Mouse (Mus musculus): ENCODE measurements around the gene Slc25a13.
"Not testable (repeated sequence)": the region's sequence is repeated elsewhere in the genome, so short reads cannot be mapped to it uniquely, and the experiment has no call there.

Slc25a13 gene

DNA sequence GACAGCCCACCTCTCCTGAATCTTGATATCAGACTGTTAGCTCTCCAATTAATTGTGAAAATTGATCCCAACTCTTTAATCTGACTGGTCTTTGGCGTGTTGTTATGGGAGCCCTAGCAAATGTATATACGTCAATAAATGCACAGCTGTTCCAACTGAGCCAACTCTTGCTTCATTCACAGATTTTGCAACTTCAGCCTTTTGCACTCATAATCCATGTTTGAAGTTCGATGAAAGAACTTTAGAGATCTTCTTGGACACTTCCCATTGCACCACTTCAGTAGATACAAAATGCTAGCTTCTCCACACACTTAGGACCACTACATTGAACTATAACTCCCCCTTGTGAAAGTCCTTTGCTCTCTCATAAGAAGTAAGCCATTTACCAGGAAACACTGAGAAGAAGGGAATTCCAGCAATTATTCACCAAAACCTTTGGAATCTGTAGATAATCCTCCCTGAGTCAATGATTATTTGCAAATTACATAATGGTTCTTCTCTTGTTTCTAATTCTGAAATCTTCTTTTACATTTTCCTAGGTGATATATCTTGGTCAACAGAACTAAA is 11.3 kb downstream of the Slc25a13 start:
- in situ Hi-C loops (cut with MboI; ENCODE audit: low sequenced_read_pairs), result no loop called here

DNA sequence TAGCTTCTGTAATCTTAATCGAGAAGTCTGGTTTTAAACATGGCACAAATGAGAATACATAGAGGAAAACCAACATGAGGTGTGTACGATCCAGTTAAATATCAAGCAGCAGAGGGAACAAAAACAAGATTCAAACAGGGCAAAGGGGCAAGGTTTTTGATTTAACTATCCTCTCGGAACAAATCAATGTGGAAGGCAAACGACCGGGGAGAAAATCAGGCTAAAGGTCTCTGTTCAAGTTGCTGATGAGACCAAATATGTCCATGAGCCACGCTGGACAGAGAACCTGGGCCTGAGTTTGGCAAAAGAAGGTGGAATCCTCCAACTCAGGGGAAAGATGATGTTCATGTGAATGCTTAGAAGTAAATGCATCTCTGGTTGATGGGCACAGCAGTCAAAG is 14.5 kb downstream of the Slc25a13 start:
- in situ Hi-C loops (cut with MboI; ENCODE audit: low sequenced_read_pairs), result no loop called here

DNA sequence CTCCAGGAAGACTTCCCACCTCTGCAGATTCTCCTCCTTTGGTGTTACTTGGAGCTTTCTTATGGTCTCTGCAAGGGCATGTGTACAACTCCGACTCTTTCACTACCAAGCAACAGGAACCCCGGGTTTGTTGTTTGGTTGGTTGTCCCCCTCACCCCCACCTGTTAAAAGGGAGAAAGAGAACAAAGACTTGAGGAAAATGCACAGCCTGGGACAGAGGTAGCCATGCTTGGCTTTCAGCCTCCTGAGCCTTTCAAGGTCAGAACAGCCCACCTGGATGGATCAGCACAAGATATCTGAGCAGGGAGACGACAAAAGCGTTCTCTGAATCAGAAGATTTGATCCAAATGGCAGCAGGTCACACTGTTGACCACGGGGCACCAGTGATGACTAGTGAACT is 15.0 kb downstream of the Slc25a13 start:
- in situ Hi-C loops (cut with MboI; ENCODE audit: low sequenced_read_pairs), result no loop called here

DNA sequence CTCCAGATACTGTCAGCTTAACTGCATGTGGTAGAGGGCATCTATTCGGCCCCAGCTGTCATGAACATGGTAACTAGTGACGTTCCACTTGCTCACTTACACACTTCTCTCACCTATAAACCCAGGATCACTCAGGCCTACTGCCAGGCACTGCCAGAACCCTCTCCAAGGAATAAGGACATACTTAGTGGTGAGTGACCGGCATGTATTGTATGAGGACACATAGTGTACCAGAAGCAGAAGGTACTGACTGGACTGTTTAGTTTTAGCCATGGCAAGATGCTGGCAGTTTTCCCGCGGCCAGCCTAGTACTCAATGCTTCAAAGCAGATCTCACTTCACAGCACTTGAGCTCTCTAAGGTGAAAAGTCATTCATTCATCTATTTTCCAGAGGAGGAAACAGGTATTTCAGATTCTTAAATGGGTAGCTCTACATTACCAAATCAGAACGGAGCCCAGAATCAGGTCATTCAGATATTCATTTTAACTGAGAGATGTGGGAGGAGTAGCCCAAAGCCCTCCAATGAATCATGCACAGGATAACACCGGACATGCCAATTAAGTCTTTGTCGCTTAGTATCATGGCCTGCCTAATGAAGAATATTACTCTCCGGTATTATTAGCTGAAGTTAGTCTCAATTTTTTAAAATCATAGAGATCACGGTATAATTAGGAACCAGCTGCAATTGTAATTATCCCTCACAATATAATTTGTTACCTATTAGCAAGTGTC is 17.7 kb downstream of the Slc25a13 start:
- in situ Hi-C loops (cut with MboI; ENCODE audit: low sequenced_read_pairs), result no loop called here

DNA sequence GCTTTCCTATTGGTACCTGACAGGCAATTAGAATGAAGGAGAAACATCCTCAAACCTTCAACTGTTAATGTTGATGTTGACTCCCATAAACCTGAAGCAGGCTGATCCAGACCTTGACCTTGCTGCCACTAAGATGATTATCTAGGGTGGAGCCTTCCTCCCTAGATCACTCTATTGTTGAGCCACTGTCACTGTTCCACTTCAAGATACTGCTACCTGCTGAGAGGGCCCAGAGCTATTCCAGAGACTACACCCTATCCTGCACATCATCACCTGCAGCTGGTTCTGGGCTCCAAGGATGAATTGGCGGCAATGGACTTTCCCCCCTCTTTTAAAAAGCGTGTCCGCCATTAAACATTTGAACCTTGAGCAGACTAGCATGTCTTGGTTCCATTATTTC is 18.9 kb downstream of the Slc25a13 start:
- in situ Hi-C loops (cut with MboI; ENCODE audit: low sequenced_read_pairs), result not testable (repeated sequence)

DNA sequence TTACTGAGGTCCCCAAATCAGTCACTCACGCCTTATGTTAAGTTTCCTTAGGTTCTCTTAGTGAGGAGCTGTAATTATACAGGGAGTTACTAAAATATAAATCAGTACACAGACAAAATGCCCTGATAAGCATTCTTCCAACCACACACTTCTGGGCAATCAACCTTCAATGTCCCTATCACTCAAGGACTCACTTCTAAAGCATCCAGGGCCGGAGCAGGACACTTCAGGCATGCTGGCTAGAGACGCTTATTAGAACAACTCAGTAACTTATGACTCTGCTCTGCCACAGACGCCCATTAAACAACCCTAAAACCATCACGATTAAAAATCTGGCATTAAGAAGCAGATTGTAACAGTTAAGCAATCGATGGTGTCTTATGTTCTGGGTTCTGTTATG is 19.6 kb downstream of the Slc25a13 start:
- in situ Hi-C loops (cut with MboI; ENCODE audit: low sequenced_read_pairs), result no loop called here

DNA sequence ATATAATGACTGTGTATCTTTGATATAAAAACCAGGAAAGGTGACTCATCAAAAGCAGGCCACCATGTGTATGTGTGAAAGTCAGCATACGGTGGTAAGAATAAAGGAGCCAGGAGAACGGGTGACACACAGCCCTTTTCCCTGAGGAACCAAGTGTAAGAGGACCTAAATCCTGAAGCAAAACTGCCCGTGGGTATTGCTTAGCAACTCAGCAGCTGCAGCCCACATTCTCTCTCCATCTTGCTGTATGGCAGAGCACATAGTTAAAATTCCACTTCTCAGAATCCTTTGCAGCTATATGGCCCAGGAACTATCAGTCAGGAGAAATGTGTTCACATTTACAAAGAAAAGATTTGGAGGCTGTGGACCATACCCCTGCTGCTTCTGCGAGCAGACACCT is 20.4 kb downstream of the Slc25a13 start:
- in situ Hi-C loops (cut with MboI; ENCODE audit: low sequenced_read_pairs), result no loop called here

DNA sequence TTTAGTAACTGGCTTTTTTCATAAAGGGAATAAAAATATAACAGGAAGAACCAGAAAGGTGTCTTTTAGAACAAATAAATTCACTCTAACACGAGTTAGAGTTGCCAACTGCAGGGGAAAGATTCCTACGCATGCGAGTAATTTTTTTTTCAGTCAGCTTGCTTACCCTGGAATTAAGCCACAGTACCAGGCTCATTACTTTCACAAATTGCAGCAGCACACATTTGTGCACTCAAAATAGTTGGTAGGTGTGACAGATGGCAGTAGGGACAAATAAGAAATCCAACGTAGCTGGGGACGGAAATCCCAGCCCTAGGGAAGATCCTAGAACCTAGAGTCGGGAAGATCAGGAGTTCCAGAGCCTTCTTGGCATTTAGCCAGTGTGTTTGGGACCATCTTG is 22.1 kb downstream of the Slc25a13 start:
- in situ Hi-C loops (cut with MboI; ENCODE audit: low sequenced_read_pairs), result no loop called here

DNA sequence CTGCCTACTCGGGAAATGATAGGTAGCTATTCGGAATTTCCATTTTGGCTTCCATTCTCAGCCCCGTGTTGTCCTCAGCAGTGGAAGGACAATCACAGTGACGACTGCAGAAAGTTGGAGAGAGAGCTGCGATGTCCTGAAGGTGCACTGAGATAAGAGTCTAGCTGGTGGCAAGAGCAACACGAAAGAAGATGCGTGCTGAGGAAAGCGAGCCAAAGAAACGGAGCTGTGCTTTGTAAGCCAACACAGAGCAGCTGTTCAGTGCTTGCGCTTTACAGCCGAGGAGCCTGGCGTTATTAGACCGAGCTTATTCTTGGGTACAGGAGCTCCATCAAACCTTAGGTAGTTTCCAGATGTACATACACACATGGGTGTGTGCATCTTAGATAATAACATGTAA is 23.1 kb downstream of the Slc25a13 start:
- in situ Hi-C loops (cut with MboI; ENCODE audit: low sequenced_read_pairs), result no loop called here

DNA sequence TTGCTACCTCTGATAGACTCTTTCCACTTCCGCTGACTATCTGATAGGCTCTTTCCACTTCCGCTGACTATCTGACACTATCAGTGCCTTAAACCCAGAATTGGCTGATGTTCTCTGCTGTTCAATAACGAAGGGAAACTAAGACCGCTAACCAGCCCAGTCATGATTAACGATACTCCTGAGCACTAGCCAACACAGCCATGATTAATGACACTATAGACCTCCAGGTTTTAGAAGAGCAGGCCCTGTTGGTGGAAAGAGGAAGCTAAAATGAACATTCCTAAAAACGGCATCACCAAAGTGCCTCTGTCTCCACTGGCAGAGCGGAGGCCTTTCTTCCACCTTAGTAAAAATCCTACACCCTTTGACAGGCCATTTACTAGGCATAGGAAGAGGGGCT is 24.6 kb downstream of the Slc25a13 start:
- in situ Hi-C loops (cut with MboI; ENCODE audit: low sequenced_read_pairs), result no loop called here

DNA sequence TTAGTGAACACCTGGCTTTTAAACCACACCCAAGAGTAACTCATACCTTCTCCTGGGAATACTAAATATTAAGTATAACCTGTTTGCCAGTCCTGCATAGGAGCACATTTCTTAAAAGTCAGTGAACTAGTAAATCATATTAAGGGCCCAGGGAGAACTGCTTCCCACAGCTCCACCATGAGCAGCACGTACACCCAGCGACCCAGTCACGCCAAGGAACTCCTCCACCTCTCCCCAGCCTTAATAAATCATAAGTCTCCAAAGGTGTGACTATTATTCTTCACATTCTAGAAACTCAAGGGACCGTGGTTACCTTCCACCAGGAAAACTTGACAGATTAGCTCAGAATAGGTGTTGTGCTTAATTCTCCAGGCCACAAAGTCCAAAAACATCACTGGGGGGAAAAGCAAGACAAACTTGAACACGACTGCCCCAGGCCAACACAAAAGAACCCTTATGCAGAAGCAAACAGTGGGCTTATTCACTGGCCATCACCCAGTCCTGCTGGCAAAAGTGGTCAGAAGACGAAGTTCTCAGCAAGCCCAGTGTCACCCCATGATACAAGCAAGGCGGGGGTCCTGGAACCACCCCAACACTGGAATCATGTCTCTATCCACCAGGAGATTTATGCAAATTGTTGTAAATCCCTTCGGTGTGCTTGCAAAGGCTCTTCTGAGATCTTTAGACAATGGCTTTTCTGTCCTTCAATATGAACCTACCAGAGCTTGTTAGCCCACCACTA is 25.2 kb downstream of the Slc25a13 start:
- in situ Hi-C loops (cut with MboI; ENCODE audit: low sequenced_read_pairs), result no loop called here

DNA sequence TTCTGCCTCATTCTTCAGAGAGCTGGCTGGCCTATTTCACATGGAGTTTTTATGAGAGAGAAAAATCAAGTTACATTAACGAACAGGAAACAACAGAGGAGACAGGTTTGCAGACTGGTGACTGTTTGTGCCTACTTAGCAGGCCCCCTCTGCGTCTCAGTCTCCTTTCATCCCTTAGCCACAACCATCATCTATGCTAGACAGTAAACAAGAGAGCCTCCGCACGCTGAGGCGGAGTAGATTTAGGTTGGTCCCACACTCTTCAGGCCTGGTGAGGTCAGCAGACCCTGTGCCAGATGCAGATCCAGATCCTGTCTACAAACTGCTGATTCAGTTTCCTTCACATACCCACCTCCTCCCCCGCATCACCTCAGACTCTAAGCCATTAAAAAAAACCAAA is 28.0 kb downstream of the Slc25a13 start:
- in situ Hi-C loops (cut with MboI; ENCODE audit: low sequenced_read_pairs), result no loop called here

GRCm38 (mm10) chr6:6186468-6186867 is 30.5 kb downstream of the Slc25a13 start:
- in situ Hi-C loops (cut with MboI; ENCODE audit: low sequenced_read_pairs), result no loop called here

DNA sequence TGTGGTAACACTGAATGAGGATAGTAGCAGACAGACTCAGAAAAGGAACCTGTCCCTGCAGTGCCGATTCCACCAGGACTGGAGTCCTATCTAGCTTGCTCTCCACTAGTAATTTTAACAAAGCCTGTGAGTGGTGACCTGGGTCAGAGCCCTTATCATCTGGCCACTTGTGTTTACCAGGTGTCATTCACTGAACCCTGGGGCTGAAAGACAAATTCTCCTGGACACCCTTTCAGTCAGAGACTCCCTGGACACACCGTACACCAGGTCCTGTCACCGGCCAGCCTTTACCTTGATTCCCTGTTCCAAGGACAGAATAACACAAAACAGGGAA is 31.3 kb downstream of the Slc25a13 start:
- in situ Hi-C loops (cut with MboI; ENCODE audit: low sequenced_read_pairs), result no loop called here

GRCm38 (mm10) chr6:6184921-6185734 is 31.8 kb downstream of the Slc25a13 start:
- in situ Hi-C loops (cut with MboI; ENCODE audit: low sequenced_read_pairs), result no loop called here

DNA sequence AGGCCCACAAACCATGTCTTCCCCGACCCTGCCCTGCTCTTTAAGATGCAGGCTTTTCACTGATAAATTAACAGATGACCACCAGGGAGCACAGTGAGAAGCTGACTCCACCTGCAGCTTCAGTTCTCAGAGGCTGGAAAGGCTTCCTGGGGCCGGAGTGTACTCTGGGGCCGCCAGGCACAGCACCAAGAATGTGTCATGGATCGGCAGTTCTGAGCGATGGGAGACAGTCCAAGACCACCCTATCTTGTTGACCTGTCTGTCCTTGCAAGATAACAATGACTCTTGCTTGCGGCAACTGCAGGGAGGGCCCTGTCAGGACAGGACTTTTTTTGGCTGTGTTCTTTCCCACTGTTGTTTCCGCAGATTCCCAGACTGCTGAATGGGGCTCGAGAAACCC is 33.4 kb downstream of the Slc25a13 start:
- in situ Hi-C loops (cut with MboI; ENCODE audit: low sequenced_read_pairs), result no loop called here

GRCm38 (mm10) chr6:6182191-6182590 is 34.8 kb downstream of the Slc25a13 start:
- in situ Hi-C loops (cut with MboI; ENCODE audit: low sequenced_read_pairs), result no loop called here

GRCm38 (mm10) chr6:6178341-6178740 is 38.6 kb downstream of the Slc25a13 start:
- in situ Hi-C loops (cut with MboI; ENCODE audit: low sequenced_read_pairs), result not testable (repeated sequence)

- in situ Hi-C loops (cut with MboI; ENCODE audit: low sequenced_read_pairs), result no loop called here
Measured at GRCm38 (mm10) chr6:6175350-6175971, 41.5 kb downstream of the Slc25a13 start.

DNA sequence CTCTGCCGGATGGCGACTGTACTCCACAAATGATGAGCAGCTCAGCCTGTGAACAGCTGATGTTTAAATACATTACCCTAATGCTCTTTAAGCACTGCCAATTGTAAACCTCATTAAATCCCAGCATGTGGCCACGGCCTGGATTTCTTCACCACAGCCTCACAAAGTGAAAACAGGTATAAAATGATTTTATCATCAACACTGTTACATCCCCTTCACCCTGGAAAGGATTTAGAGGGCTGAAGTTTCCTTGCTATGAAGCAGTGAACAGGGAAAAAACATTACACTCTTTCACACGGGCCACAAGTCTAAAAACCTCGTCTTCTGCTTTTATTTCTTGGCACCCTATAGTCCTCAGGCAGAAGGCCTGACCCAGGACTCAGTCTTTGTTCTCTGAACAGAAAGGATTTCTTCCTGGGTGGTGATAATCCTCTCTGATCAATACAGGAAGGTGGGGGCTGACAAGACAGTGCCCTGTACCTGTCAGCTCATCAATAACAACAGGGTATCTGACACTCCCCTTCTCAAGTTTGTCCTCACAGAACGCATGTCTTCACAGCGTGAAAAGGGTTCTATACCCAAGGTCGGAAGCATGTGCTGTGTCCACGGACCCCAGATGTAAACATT is 42.9 kb downstream of the Slc25a13 start:
- in situ Hi-C loops (cut with MboI; ENCODE audit: low sequenced_read_pairs), result no loop called here
